Mouse (Mus musculus): ENCODE measurements around the gene Olfr92. TPM values are rescaled to one million over a fixed set of nuclear protein-coding genes. Genes with fewer than 3 reads are reported as not detected.
A peak's percentile ranks its signal among the peaks of the same experiment; 100 is the strongest.

Gene Olfr92
- polyA plus RNA-seq, 1 experiment from 2014 or later: not detected

DNA sequence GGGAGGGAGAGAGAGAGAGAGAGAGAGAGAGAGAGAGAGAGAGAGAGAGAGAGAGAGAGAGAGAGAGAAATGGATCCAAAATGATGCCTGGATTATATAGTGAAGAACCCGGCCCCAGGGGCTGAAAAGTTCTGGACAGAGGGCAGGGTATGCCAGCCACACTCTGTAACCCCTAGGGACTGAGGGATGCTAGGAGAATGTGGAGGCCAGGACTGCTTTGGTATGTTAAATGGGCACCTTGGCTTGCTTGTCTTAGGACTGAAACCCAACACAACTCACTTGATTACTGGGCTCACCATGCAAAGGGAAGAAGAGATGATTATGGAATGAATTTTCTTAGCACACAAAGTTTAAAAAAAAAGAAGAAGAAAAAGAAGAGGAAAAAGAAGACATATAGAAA is 41.7 kb downstream of the Olfr92 start:
- no peak for ATAC-seq (ENCODE audit: low FRiP score)
- Histone ChIP-seq H3K36me3 (replicated peaks) (peaks cover 37% of the 10 kb centered on the region), H3K4me1 (peaks cover 32% of the 10 kb centered on the region), H3K4me3 (replicated peaks) (no peak overlapping the region), H3K9me3 (no peaks in the 10 kb centered on the region), H3K27ac (no peak overlapping the region), H3K4me2 (no peak overlapping the region), H3K27me3 (peaks cover 4% of the 10 kb centered on the region; the same call in 1 of the 2 replicates), H3K9ac (no peak overlapping the region)
- 15% methylated on average over 1 of the region's 1 CpGs for WGBS

DNA sequence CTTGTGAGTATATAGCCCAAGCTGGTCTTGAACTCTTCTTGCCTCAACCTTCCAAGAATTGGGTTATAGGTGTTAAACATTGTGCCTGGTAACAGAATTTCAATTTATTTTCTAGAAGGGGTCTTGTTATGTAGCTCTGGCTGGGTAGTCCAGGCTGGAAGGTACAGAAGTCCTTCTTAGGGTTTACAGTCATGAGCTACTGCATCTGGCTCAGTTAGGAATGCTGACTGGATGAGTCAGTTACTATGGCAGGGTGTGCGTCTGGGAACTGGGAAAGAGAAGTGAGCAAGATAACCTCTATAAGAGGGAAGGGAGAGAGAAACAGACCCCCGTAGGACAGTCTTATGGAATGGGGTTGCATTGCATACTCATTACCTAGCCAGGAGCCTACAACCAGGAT is 44.1 kb downstream of the Olfr92 start:
- Histone ChIP-seq H3K4me1 (peaks cover 47% of the 10 kb centered on the region), H3K9ac (no peak overlapping the region), H3K27me3 (no peaks in the 10 kb centered on the region), H3K36me3 (replicated peaks) (peaks cover 57% of the 10 kb centered on the region), H3K9me3 (no peaks in the 10 kb centered on the region), H3K4me3 (replicated peaks) (no peak overlapping the region), H3K4me2 (no peak overlapping the region), H3K27ac (no peak overlapping the region)
- WGBS: 100% methylated on average over 2 of the region's 2 CpGs
- ATAC-seq (ENCODE audit: low FRiP score): no peak

DNA sequence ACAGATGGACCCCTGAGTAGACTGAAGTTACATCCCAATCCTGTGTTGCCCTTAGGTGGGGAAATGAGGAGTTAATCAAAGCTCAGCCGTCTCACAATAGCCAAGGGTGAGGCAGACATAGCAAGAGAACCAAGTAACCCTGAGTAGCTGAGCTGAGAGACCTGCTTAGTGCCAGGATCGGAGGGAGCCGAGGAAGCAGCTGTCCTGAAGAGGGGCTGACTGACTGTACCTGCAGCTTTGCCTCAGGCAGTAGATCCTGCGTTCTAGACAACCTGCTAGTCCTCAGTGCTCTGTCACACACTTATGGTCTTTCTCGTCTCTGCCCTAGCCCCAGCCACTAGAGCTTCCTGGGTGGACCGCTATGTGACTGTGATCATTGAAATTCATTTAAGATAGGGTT is 44.7 kb downstream of the Olfr92 start:
- H3K9ac ChIP-seq: no peak overlapping the region
- H3K27ac ChIP-seq: no peak overlapping the region
- H3K27me3 ChIP-seq: no peaks in the 10 kb centered on the region
- no peaks in the 10 kb centered on the region for H3K9me3 ChIP-seq
- peaks cover 45% of the 10 kb centered on the region for H3K4me1 ChIP-seq
- 92% methylated on average over 6 of the region's 6 CpGs for WGBS
- no peak overlapping the region for H3K4me2 ChIP-seq
- ATAC-seq (ENCODE audit: low FRiP score): no peak
- peaks cover 63% of the 10 kb centered on the region for H3K36me3 ChIP-seq (replicated peaks)
- H3K4me3 ChIP-seq (replicated peaks): no peak overlapping the region

DNA sequence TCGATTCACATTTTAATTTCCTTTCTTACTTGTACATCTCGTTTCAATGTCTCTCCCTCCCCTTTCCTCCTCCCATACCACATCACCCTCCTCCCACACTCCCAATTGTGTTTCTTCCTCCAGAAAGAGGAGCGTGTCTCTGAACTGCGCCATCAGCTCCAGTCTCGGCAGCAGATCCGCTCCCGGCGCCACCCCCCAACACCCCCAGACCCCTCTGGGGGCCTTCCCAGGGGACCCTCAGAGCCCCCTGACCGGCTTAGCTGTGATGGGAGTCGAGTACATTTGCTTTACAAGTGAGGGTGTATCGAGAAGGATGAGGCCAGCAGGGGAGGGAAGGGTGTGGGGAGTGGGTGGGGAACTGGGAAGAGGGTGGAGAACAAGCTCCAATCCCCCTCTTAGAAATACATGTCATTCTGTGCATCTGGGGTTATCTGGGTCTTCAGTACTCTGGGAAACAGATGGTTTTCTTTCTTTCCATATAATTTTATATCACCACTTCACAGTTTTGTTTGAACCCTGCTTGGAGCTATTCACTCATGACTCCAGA is 47.1 kb downstream of the Olfr92 start:
- ATAC-seq (ENCODE audit: low FRiP score): peak; percentile 39; the same call in 1 of the 2 replicates
- H3K27ac ChIP-seq: 0 out of 2 replicates have a peak overlapping the region, but pooled peaks have one; percentile 56
- no peaks in the 10 kb centered on the region for H3K9me3 ChIP-seq
- H3K4me3 ChIP-seq (replicated peaks): no peak overlapping the region
- H3K9ac ChIP-seq: 0 out of 2 replicates have a peak overlapping the region, but pooled peaks have one; percentile 12
- WGBS: 30% methylated on average over 11 of the region's 11 CpGs
- H3K4me1 ChIP-seq: peaks cover 22% of the 10 kb centered on the region
- H3K4me2 ChIP-seq: no peak overlapping the region
- H3K36me3 ChIP-seq (replicated peaks): peaks cover 86% of the 10 kb centered on the region
- no peaks in the 10 kb centered on the region for H3K27me3 ChIP-seq

DNA sequence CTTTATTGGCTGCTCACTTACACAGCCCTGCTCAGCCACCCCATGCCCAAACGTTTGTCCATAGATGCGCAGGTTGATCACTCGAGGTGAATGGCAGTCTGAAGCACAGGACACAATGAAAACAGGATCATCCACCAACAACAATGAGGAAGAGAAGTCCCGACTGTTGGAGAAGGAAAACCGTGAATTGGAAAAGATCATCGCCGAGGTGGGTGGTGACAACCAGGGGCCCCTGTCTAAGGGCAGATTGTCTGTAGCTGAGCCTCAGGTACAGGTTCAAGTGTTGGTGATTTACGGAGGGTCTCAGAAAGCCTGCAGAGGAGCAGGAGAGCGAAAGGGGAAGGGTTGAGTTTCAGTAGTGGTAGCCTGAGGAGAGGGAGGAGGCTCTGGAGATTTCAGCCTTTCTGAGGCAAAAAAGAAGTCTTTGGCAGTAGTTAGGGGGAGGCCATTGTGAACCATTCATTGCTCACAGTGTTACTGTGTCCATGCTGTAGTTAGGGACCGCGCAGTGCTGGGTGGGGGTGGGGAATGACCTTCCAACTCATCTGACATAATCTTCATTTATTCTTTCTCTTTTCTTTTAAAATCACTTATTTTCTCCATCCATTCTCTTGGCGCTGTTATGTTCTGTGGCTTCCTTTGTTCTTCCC is 47.7 kb downstream of the Olfr92 start:
- WGBS: 64% methylated on average over 12 of the region's 12 CpGs
- Histone ChIP-seq H3K9ac (no peak overlapping the region), H3K27me3 (no peaks in the 10 kb centered on the region), H3K36me3 (replicated peaks) (peaks cover 92% of the 10 kb centered on the region), H3K4me2 (no peak overlapping the region), H3K4me1 (peaks cover 19% of the 10 kb centered on the region), H3K27ac (0 out of 2 replicates have a peak overlapping the region, but pooled peaks have one; percentile 56), H3K9me3 (no peaks in the 10 kb centered on the region), H3K4me3 (replicated peaks) (no peak overlapping the region)
- ATAC-seq (ENCODE audit: low FRiP score): peak; percentile 44; the same call in 1 of the 2 replicates

DNA sequence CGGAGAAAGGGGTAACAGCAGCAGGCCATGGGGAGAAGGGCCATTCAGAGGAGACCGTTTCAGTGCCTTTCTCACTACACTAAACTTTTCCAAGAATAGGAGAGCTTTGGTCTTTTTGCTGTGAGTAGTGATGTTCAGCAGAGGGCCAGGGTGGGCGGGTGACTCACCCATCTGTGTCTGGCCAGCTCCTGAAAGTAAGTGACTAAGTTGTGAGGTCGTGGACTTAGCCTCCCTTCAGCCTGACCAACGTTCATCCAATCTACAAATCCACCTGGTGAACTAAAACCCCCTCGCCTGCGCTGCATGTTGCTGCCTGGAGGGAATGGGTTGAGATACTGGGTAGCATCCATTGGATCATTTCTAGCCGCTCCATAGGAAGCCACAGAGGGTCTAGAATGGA is 49.8 kb downstream of the Olfr92 start:
- ATAC-seq (ENCODE audit: low FRiP score): no peak
- Histone ChIP-seq H3K4me2 (no peak overlapping the region), H3K27ac (no peak overlapping the region), H3K4me3 (replicated peaks) (no peak overlapping the region), H3K9me3 (no peaks in the 10 kb centered on the region), H3K27me3 (no peaks in the 10 kb centered on the region), H3K9ac (no peak overlapping the region), H3K36me3 (replicated peaks) (peaks cover 93% of the 10 kb centered on the region), H3K4me1 (peaks cover 19% of the 10 kb centered on the region)
- 88% methylated on average over 8 of the region's 8 CpGs for WGBS

DNA sequence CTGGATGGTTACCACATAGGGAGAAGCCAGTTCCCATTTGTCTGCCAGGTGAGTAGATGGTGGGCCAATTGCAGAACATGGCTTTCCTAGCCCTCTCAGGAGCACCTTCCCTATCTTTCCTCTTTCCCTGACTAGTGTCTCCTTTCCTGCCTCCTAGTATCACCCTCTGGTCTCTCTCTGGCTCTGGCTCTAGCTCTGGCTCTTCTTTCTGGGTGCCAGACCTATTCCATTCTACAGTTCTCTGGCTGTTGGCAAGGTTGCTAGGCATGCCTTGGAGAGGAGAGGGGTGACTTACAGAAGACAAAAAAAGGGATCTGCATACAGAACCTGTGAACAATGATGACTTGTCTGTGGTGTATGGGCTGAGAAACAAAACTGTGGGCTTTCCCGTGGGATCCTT is 52.0 kb downstream of the Olfr92 start:
- no peak overlapping the region for H3K9ac ChIP-seq
- H3K4me1 ChIP-seq: peaks cover 12% of the 10 kb centered on the region
- no peak for ATAC-seq (ENCODE audit: low FRiP score)
- H3K27ac ChIP-seq: no peak overlapping the region
- no peaks in the 10 kb centered on the region for H3K27me3 ChIP-seq
- no peak overlapping the region for H3K4me3 ChIP-seq (replicated peaks)
- H3K9me3 ChIP-seq: no peaks in the 10 kb centered on the region
- WGBS: 93% methylated on average over 1 of the region's 1 CpGs
- peaks cover 92% of the 10 kb centered on the region for H3K36me3 ChIP-seq (replicated peaks)
- no peak overlapping the region for H3K4me2 ChIP-seq

DNA sequence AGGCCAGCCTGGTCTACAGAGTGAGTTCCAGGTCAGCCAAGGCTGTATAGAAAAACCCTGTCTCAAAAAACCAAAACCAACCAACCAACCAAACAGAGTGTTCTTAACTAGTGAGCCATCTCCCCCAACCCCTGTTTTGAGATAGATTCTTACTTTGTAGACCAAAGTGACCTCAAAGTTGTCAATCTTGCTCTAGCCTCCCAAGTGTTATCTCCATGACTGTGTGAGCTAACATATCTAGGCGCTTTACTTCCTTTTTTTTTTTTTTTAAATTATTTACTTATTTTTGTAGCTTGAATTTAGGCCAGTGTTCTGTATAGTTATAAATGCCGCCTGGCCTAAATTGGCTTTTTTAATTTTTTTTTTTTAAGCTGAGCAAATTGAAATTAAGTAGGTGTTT is 53.9 kb downstream of the Olfr92 start:
- no peak overlapping the region for H3K27ac ChIP-seq
- no peaks in the 10 kb centered on the region for H3K27me3 ChIP-seq

DNA sequence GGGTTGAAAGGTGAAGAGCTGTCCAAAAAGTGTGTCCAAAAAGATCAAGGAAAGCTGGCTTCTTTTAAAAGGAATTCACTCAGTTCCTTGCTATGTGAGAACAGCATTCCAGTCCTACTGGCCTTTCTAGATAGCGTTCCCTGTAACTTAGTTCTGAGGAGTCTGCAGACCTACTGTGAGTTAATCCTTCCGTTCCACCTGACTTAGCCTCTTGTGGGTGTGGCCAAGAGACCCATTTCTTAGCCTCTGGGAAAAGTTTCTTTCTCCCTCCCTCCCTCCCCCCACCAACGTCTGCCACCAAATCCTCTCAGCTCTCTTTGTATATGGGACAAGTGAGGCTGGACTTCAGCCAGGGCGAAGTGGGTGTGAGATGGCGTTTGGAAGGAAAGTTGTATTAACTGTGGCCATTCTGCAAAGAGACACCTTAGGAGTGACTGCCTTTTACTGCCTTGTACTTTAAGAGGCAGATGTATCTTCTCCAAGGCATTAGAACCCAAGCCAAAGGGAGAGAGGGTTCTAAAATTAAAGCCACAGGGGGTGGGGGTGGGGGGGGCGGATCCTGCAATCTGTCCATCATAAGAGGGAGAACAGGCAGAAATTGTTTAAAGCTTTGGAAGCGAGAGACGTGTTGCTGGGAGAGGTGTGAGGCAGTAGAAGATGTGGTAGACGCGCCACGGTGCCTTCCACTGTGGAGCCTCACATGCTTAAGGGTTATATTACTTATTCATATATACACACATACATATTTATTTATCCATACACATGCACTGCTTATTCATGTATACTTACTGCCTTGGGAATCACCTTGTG is 56.0 kb downstream of the Olfr92 start:
- H3K4me2 ChIP-seq: no peak overlapping the region
- H3K4me3 ChIP-seq (replicated peaks): no peak overlapping the region
- peaks cover 92% of the 10 kb centered on the region for H3K36me3 ChIP-seq (replicated peaks)
- no peak for ATAC-seq (ENCODE audit: low FRiP score)
- H3K27me3 ChIP-seq: no peaks in the 10 kb centered on the region
- no peaks in the 10 kb centered on the region for H3K9me3 ChIP-seq
- H3K27ac ChIP-seq: no peak overlapping the region
- H3K9ac ChIP-seq: no peak overlapping the region
- 58% methylated on average over 11 of the region's 11 CpGs for WGBS
- H3K4me1 ChIP-seq: 0 out of 2 replicates have a peak, but pooled peaks cover 5% of the 10 kb centered on the region

More for the DNA sequence above, 53.9 kb downstream of the Olfr92 start:
- Histone ChIP-seq H3K4me1 (0 out of 2 replicates have a peak, but pooled peaks cover 5% of the 10 kb centered on the region), H3K4me2 (no peak overlapping the region), H3K9ac (no peak overlapping the region), H3K4me3 (replicated peaks) (no peak overlapping the region), H3K36me3 (replicated peaks) (peaks cover 96% of the 10 kb centered on the region), H3K9me3 (no peaks in the 10 kb centered on the region)
- ATAC-seq (ENCODE audit: low FRiP score): no peak
- WGBS: 98% methylated on average over 2 of the region's 2 CpGs

DNA sequence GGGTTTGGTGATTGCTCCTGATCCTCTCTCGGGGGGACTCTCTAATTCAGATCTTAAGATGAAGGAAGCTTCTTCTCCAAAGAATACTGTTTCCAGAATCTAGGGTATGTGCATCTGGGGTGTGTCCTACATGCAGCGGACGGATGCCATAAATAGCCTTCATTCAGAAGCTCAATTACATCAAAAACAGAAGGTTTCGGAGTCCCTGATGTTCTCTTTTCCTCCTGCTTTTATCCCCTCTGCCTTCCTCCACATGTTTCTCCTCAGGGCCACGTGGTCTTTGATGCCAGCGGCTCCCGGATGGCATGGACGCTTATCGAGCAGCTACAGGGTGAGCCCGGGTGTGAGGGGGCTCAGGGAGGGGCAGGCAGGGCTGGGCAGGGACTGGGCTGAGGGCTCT is 56.8 kb downstream of the Olfr92 start:
- H3K4me2 ChIP-seq: no peak overlapping the region
- WGBS: 62% methylated on average over 10 of the region's 10 CpGs
- no peaks in the 10 kb centered on the region for H3K27me3 ChIP-seq
- H3K36me3 ChIP-seq (replicated peaks): peaks cover 90% of the 10 kb centered on the region
- no peaks in the 10 kb centered on the region for H3K9me3 ChIP-seq
- no peak overlapping the region for H3K27ac ChIP-seq
- 0 out of 2 replicates have a peak, but pooled peaks cover 5% of the 10 kb centered on the region for H3K4me1 ChIP-seq
- H3K9ac ChIP-seq: no peak overlapping the region
- ATAC-seq (ENCODE audit: low FRiP score): no peak
- H3K4me3 ChIP-seq (replicated peaks): no peak overlapping the region

DNA sequence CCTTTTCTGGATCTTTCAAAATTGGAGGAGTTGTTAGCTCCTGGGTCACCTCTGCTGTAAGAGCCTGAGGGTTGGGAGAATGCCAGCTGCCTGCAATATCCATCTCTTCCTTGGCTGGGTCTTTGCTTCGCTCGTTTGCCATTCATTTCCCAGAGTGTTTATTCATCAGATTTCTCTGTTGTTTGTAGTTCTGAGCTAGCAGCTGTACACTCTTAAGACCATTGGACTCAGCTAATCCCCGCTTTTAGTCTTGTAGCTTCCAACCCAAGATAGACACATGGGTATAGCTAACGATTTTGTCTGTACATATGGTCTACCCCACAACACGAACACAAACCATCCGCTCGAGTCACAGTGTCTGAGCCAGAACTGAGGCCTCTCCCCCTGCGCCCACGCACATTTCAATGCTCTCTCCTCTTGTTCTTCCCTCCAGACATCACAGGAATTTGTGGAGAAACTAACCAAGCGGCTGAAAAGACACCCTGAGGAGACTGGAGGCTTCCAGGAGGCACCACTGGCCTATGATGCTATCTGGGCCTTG is 57.7 kb downstream of the Olfr92 start:
- 70% methylated on average over 10 of the region's 10 CpGs for WGBS

DNA sequence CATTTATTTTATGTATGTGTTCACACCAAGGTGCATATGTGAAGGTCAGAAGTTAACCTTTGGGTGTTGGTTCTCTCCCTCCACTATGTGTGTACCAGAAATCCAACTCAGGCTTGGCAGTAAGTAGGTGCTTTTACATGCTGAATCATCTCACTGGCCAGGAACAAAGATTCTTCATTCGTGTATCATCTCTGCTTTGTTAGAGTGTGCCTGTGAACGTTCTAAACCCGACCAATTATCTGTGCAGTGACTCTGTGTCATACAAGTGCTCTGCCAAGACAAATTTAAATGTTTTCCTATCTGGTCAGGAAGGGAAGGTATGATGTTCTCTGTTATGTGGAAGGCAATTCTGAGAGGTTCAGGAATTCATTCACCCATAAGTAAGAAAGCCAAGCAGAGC is 58.5 kb downstream of the Olfr92 start:
- Histone ChIP-seq H3K4me2 (no peak overlapping the region), H3K4me3 (replicated peaks) (no peak overlapping the region), H3K9ac (no peak overlapping the region), H3K9me3 (no peaks in the 10 kb centered on the region), H3K36me3 (replicated peaks) (peaks cover 85% of the 10 kb centered on the region), H3K4me1 (peaks cover 8% of the 10 kb centered on the region; the same call in 1 of the 2 replicates), H3K27me3 (no peaks in the 10 kb centered on the region), H3K27ac (no peak overlapping the region)
- ATAC-seq (ENCODE audit: low FRiP score): no peak
- WGBS: 56% methylated on average over 3 of the region's 3 CpGs

More for the DNA sequence above, 57.7 kb downstream of the Olfr92 start:
- Histone ChIP-seq H3K9me3 (no peaks in the 10 kb centered on the region), H3K27ac (peak overlapping the region; percentile 19; the same call in 1 of the 2 replicates), H3K4me2 (no peak overlapping the region), H3K9ac (no peak overlapping the region), H3K4me3 (replicated peaks) (no peak overlapping the region), H3K4me1 (0 out of 2 replicates have a peak, but pooled peaks cover 5% of the 10 kb centered on the region), H3K36me3 (replicated peaks) (peaks cover 86% of the 10 kb centered on the region), H3K27me3 (no peaks in the 10 kb centered on the region)
- no peak for ATAC-seq (ENCODE audit: low FRiP score)

All from forebrain, embryonic 12.5 days (tissue).